ENCODE assay signal across 9 mouse cellular contexts in genomic region chr6:90618274-90618673, GRCm38 (mm10). TPM values are rescaled to one million over a fixed set of nuclear protein-coding genes. Genes with fewer than 3 reads are reported as not detected.
DNase-seq lines count a peak whose midpoint lies in the region; ATAC-seq and TF ChIP-seq lines count a peak whose summit lies in the region.
"Had no signal": no experiment of that assay in that cellular context is flagged by ENCODE, and none has a peak within 500 bp of the region (broad histone marks: within the 10 kb centered on the region; RNA-seq: fewer than 3 reads in every experiment).

No protein-coding gene starts in this region.

- H3K4me3 ChIP-seq in hindbrain, embryonic 10.5 days = no peak overlapping the region
- no peak overlapping the region for H3K4me3 ChIP-seq in hindbrain, embryonic 16.5 days (ENCODE audit: low read length)
- no peak overlapping the region for H3K4me3 ChIP-seq in thymus, adult 2 months (ENCODE audit: control insufficient read depth, insufficient read depth, low read length)

- H3K9me3 ChIP-seq in hindbrain, embryonic 10.5 days = no peaks in the 10 kb centered on the region
- no peaks in the 10 kb centered on the region for H3K9me3 ChIP-seq in hindbrain, embryonic 16.5 days (ENCODE audit: control insufficient read depth, low read length)

- TF ChIP-seq POLR2A in thymus, adult 2 months (IDR thresholded peaks at IDR 0.05; ENCODE audit: control insufficient read depth, extremely low read depth, insufficient read depth, low read length, poor library complexity) = no peak

- 83% methylated on average over 4 of the region's 4 CpGs for WGBS in hindbrain, embryonic 10.5 days
- 85% methylated on average over 4 of the region's 4 CpGs for WGBS in hindbrain, embryonic 16.5 days
- WGBS in thymus, adult 2 months = 6% methylated on average over 4 of the region's 4 CpGs

- peaks cover 3% of the 10 kb centered on the region; the same call in 1 of the 2 replicates for H3K27me3 ChIP-seq in hindbrain, embryonic 10.5 days (ENCODE audit: insufficient read depth, poor library complexity, severe bottlenecking)
- H3K27me3 ChIP-seq in hindbrain, embryonic 16.5 days (replicated peaks; ENCODE audit: control insufficient read depth, insufficient read depth, low read length) = no peaks in the 10 kb centered on the region
- no peaks in the 10 kb centered on the region for H3K27me3 ChIP-seq in thymus, adult 2 months (ENCODE audit: control insufficient read depth, insufficient read depth, low read length)

- H3K27ac ChIP-seq in hindbrain, embryonic 10.5 days = peak overlapping the region; percentile 66; the same call in 1 of the 2 replicates
- no peak overlapping the region for H3K27ac ChIP-seq in hindbrain, embryonic 16.5 days (ENCODE audit: low read depth, low read length)
- H3K27ac ChIP-seq in thymus, adult 2 months (ENCODE audit: control insufficient read depth, insufficient read depth, low read length) = peak overlapping the region; percentile 56; the same call in 1 of the 2 replicates

- H3K36me3 ChIP-seq in hindbrain, embryonic 10.5 days = no peaks in the 10 kb centered on the region
- no peaks in the 10 kb centered on the region for H3K36me3 ChIP-seq in hindbrain, embryonic 16.5 days (ENCODE audit: control insufficient read depth, insufficient read depth, low read length)
- H3K36me3 ChIP-seq in thymus, adult 2 months (ENCODE audit: control insufficient read depth, insufficient read depth, low read length) = no peaks in the 10 kb centered on the region

- H3K9ac ChIP-seq in hindbrain, embryonic 16.5 days (ENCODE audit: low read depth, low read length) = no peak overlapping the region

- H3K4me2 ChIP-seq in hindbrain, embryonic 16.5 days (ENCODE audit: low read length) = no peak overlapping the region

- no peak for ATAC-seq in hindbrain, embryonic 16.5 days
- ATAC-seq in inflammation-experienced regulatory T-cells, adult 6 months = peak; percentile 73

- no peak for TF ChIP-seq CTCF in thymus, adult 2 months (IDR thresholded peaks at IDR 0.05; ENCODE audit: borderline replicate concordance, control insufficient read depth, extremely low read depth, insufficient read depth, low read length, poor library complexity)

- H3K4me1 ChIP-seq in hindbrain, embryonic 10.5 days (replicated peaks) = peaks cover 48% of the 10 kb centered on the region
- peaks cover 5% of the 10 kb centered on the region for H3K4me1 ChIP-seq in hindbrain, embryonic 16.5 days (ENCODE audit: control insufficient read depth, insufficient read depth, low read depth, low read length)
- H3K4me1 ChIP-seq in thymus, adult 2 months (replicated peaks; ENCODE audit: control insufficient read depth, insufficient read depth, low read length) = peaks cover 37% of the 10 kb centered on the region

- no peak for DNase-seq in hindbrain, embryonic 10.5 days (ENCODE audit: low spot score)
- DNase-seq in MEL-GATA-1-ER (ENCODE audit: extremely low read depth, low read depth) = peak; percentile 85
- DNase-seq in thymus, adult 2 months = peak; percentile 75
- no peak for DNase-seq in urinary bladder, adult 2 months (ENCODE audit: low spot score)
- no peak for DNase-seq in kidney, postnatal 25 days
- DNase-seq: cerebellum, postnatal 10 days; retina, postnatal 1 day had no signal

RNA-seq across cellular contexts. Expression of gene Slc41a3, which starts 13.7 kb away (rescaled TPM):
- 2.8 and 3.6 TPM in 2 replicates for polyA plus RNA-seq in hindbrain, embryonic 10.5 days (2016; fragmentation: Nextera tagmentation; extraction: Ambion mirVana)
- 9.8 and 12.7 TPM in 2 replicates for polyA plus RNA-seq in hindbrain, embryonic 16.5 days (2015; fragmentation: Nextera tagmentation; extraction: Ambion mirVana)
- polyA plus RNA-seq in inflammation-experienced regulatory T-cells, adult 6 months (2017; shearing (Covaris generic)) = 1 to 10 TPM; 2.8 to 5.6 (median 3.1) TPM
- 9.6 and 12.3 TPM in 2 replicates for polyA plus RNA-seq in thymus, adult 2 months (2012; rRNA removed)
- 6.9 and 9.0 TPM in 2 replicates for polyA plus RNA-seq in urinary bladder, adult 2 months (2012; rRNA removed)

Comparison
In these comparisons a context has a peak if more than half of its experiments do, and no peak if none do; other contexts are left out.
1. DNase-seq: peak in MEL-GATA-1-ER (single experiment) and thymus, adult 2 months (single experiment); none in hindbrain, embryonic 10.5 days (single experiment), urinary bladder, adult 2 months (single experiment) and kidney, postnatal 25 days (0 of 2).